9 mouse cellular contexts compared by ENCODE assay signal in genomic region chr10:22746334-22747322, GRCm38 (mm10). TPM values are rescaled to one million over a fixed set of nuclear protein-coding genes. Genes with fewer than 3 reads are reported as not detected.
DNase-seq lines count a peak whose midpoint lies in the region; TF ChIP-seq lines count a peak whose summit lies in the region.
"Had no signal": no experiment of that assay in that cellular context is flagged by ENCODE, and none has a peak within 500 bp of the region (broad histone marks: within the 10 kb centered on the region; RNA-seq: fewer than 3 reads in every experiment).

No protein-coding gene starts in this region.

- peaks cover 0 to 18% of the 10 kb centered on the region in 2 experiments; a peak in 2 of 4 replicates for H3K36me3 ChIP-seq in MEL (ENCODE audit: control insufficient read depth in 1 of 2, insufficient read depth in 2 of 2, low read length in 2 of 2)
- H3K36me3 ChIP-seq: liver, embryonic 13.5 days had no signal

- H3K4me1 ChIP-seq in MEL (ENCODE audit: control insufficient read depth in 1 of 2, insufficient read depth in 2 of 2, low read length in 2 of 2) = peaks cover 12 to 35% of the 10 kb centered on the region in 2 experiments
- H3K4me1 ChIP-seq: liver, embryonic 13.5 days had no signal

- intact Hi-C loops in heart, postnatal 25 days (cut with DNase I) = no loop called here

- no peak for TF ChIP-seq CTCF in MEL (IDR thresholded peaks at IDR 0.05 in 2 of 3, conservative IDR thresholded peaks at IDR 0.05 in 1 of 3; ENCODE audit: control insufficient read depth in 1 of 3, insufficient read depth in 1 of 3, low read depth in 2 of 3, low read length in 3 of 3, poor library complexity in 1 of 3, severe bottlenecking in 1 of 3)
- no peak for TF ChIP-seq CTCF in layer of hippocampus, adult 2 months (conservative IDR thresholded peaks at IDR 0.05)

- peak; percentile 52 for DNase-seq in heart, adult 8-10 months (ENCODE audit: low spot score)
- DNase-seq in heart, postnatal 25 days (ENCODE audit: low spot score) = no peak
- peak; percentile 21 for DNase-seq in MEL (ENCODE audit: low read depth, low spot score)
- peak; percentile 92 to 93 for DNase-seq in cerebellum, postnatal 10 days
- DNase-seq in layer of hippocampus, adult 2 months (ENCODE audit: low spot score in 2 of 2) = peak; percentile 74 to 79
- DNase-seq in yolk sac, embryonic 10.5 days (ENCODE audit: low spot score) = no peak
- DNase-seq in thymus, postnatal 25 days = no peak
- DNase-seq in thymus, postnatal 0 days (ENCODE audit: low spot score) = no peak
- DNase-seq: liver, embryonic 13.5 days had no signal

- H3K27ac ChIP-seq in MEL (ENCODE audit: control insufficient read depth, low read depth, low read length) = no peak overlapping the region
- H3K27ac ChIP-seq in layer of hippocampus, adult 2 months = peak overlapping the region; percentile 88
- H3K27ac ChIP-seq: liver, embryonic 13.5 days had no signal

- TF ChIP-seq EP300 in MEL (IDR thresholded peaks at IDR 0.05; ENCODE audit: low read depth in 1 of 2, low read length in 2 of 2) = no peak

- TF ChIP-seq POLR2A in MEL (IDR thresholded peaks at IDR 0.05; ENCODE audit: control insufficient read depth in 1 of 2, insufficient read depth in 1 of 2, low read depth in 1 of 2, low read length in 2 of 2, poor library complexity in 1 of 2) = no peak

- no peaks in the 10 kb centered on the region for H3K9me3 ChIP-seq in MEL (replicated peaks; ENCODE audit: insufficient read depth, low read length)
- H3K9me3 ChIP-seq: liver, embryonic 13.5 days had no signal

- no peaks in the 10 kb centered on the region for H3K27me3 ChIP-seq in MEL (ENCODE audit: control insufficient read depth in 1 of 2, insufficient read depth in 2 of 2, low read length in 2 of 2)
- H3K27me3 ChIP-seq: liver, embryonic 13.5 days had no signal

- no peaks in the 10 kb centered on the region for H3K79me2 ChIP-seq in MEL (ENCODE audit: control insufficient read depth, insufficient read depth, low read length, poor library complexity)

- no peak overlapping the region for H3K9ac ChIP-seq in MEL (ENCODE audit: control insufficient read depth, low read depth, low read length, poor library complexity, severe bottlenecking)
- H3K9ac ChIP-seq: liver, embryonic 13.5 days had no signal

- TF ChIP-seq RAD21 in MEL (IDR thresholded peaks at IDR 0.05; ENCODE audit: low read depth, low read length) = no peak

- H3K4me3 ChIP-seq in MEL (ENCODE audit: control insufficient read depth in 1 of 2, insufficient read depth in 1 of 2, low read depth in 2 of 2, low read length in 2 of 2) = no peak overlapping the region
- no peak overlapping the region for H3K4me3 ChIP-seq in layer of hippocampus, adult 2 months
- H3K4me3 ChIP-seq: liver, embryonic 13.5 days had no signal

TF ChIP-seq in MEL, 35 proteins besides CTCF, POLR2A, EP300 and RAD21:
- TF ChIP-seq MYB (IDR thresholded peaks at IDR 0.05; ENCODE audit: low read depth, low read length) (no peak), TAL1 (IDR thresholded peaks at IDR 0.05; ENCODE audit: low read length) (no peak), HCFC1 (IDR thresholded peaks at IDR 0.05; ENCODE audit: low read depth, low read length) (no peak), USF2 (IDR thresholded peaks at IDR 0.05; ENCODE audit: borderline replicate concordance in 1 of 2, insufficient read depth in 1 of 2, low read depth in 1 of 2, low read length in 2 of 2) (no peak), RCOR1 (IDR thresholded peaks at IDR 0.05; ENCODE audit: low read depth, low read length) (no peak), ETS1 (IDR thresholded peaks at IDR 0.05; ENCODE audit: low read depth, low read length) (peak; percentile 14; the same call in 1 of the 2 replicates), GABPA (IDR thresholded peaks at IDR 0.05; ENCODE audit: low read depth, low read length) (no peak), POLR2AphosphoS5 (IDR thresholded peaks at IDR 0.05; ENCODE audit: borderline replicate concordance, low read depth, low read length) (no peak), UBTF (IDR thresholded peaks at IDR 0.05; ENCODE audit: borderline replicate concordance, insufficient read depth, low read depth, low read length) (no peak), BHLHE40 (IDR thresholded peaks at IDR 0.05; ENCODE audit: borderline replicate concordance, low read depth, low read length) (no peak), MEF2A (IDR thresholded peaks at IDR 0.05; ENCODE audit: extremely low read depth, insufficient replicate concordance, low read depth, low read length, poor library complexity, severe bottlenecking) (peak; percentile 54; the same call in 1 of the 2 replicates), SIN3A (IDR thresholded peaks at IDR 0.05; ENCODE audit: low read length) (no peak), NRF1 (IDR thresholded peaks at IDR 0.05; ENCODE audit: insufficient read depth, low read depth, low read length, poor library complexity, severe bottlenecking) (no peak), CHD2 (IDR thresholded peaks at IDR 0.05; ENCODE audit: low read length) (no peak), CHD1 (IDR thresholded peaks at IDR 0.05; ENCODE audit: low read depth, low read length) (no peak), E2F4 (IDR thresholded peaks at IDR 0.05; ENCODE audit: borderline replicate concordance, low read depth, low read length) (no peak), MAX (IDR thresholded peaks at IDR 0.05; ENCODE audit: low read length) (peak; percentile 21; the same call in 1 of the 2 replicates), MAFK (IDR thresholded peaks at IDR 0.05; ENCODE audit: borderline replicate concordance, low read depth, low read length) (no peak), ZKSCAN1 (IDR thresholded peaks at IDR 0.05; ENCODE audit: low read depth, low read length) (no peak), MYC (IDR thresholded peaks at IDR 0.05; ENCODE audit: low read depth, low read length) (no peak)
TF ChIP-seq in MEL: peak in this region for 3.

RNA-seq across cellular contexts. Expression of gene Tbpl1, which starts 14.9 kb away (rescaled TPM):
- total RNA-seq in heart, adult 8-10 months (2022) = 10 to 100 TPM; 13.6 to 23.7 (median 16.2) TPM
- total RNA-seq in heart, postnatal 25 days (2021) = 10 to 100 TPM; 19.1 to 21.1 TPM
- 36.6 and 47.1 TPM in 2 replicates for total RNA-seq in MEL (2012; rRNA removed)
- polyA plus RNA-seq in MEL (2012; ENCODE audit: insufficient read depth in 1 of 2, insufficient read length in 2 of 2, low read depth in 1 of 2, low replicate concordance in 2 of 2, missing spikeins in 1 of 2) = 10 to 100 TPM in 1 of 2 experiments, not detected in 1; 41.8 TPM
- total RNA-seq in layer of hippocampus, adult 2 months (2021) = 10 to 100 TPM; 59.8 to 62.4 TPM
- 70.5 and 74.2 TPM in 2 replicates for polyA plus RNA-seq in thymus, postnatal 0 days (2015; fragmentation: Nextera tagmentation; extraction: Ambion mirVana)

Comparison
In these comparisons a context has a peak if more than half of its experiments do, and no peak if none do; other contexts are left out.
1. DNase-seq: peak in heart, adult 8-10 months (single experiment), MEL (single experiment), cerebellum, postnatal 10 days (2 of 2) and layer of hippocampus, adult 2 months (2 of 2); none in heart, postnatal 25 days (single experiment), yolk sac, embryonic 10.5 days (single experiment), thymus, postnatal 25 days (single experiment) and thymus, postnatal 0 days (single experiment).